Mouse (Mus musculus): ENCODE measurements around the gene Lrrc58. TPM values are rescaled to one million over a fixed set of nuclear protein-coding genes. Genes with fewer than 3 reads are reported as not detected.

The Lrrc58 gene
- polyA plus RNA-seq, 1 experiment from 2014 or later = 41.6 TPM

- no peak overlapping the region for H3K9ac ChIP-seq (ENCODE audit: low read depth, low read length)
- H3K4me1 ChIP-seq (ENCODE audit: control insufficient read depth, insufficient read depth, low read length) = peaks cover 10% of the 10 kb centered on the region
- H3K27me3 ChIP-seq (ENCODE audit: control insufficient read depth, insufficient read depth, low read length) = no peaks in the 10 kb centered on the region
- 79% methylated on average over 5 of the region's 5 CpGs for WGBS (ENCODE audit: insufficient replicate concordance)
- H3K4me3 ChIP-seq (ENCODE audit: low read depth, low read length) = no peak overlapping the region
- ATAC-seq (replicated peaks; ENCODE audit: insufficient number of reproducible peaks, low FRiP score, low TSS enrichment) = no peak
- no peak overlapping the region for H3K27ac ChIP-seq (ENCODE audit: low read depth, low read length)
- H3K36me3 ChIP-seq (ENCODE audit: control insufficient read depth, insufficient read depth, low read length) = no peaks in the 10 kb centered on the region
- no peak overlapping the region for H3K4me2 ChIP-seq
- H3K9me3 ChIP-seq (replicated peaks; ENCODE audit: control insufficient read depth, low read length) = no peaks in the 10 kb centered on the region
Measured at GRCm38 (mm10) chr16:37898790-37899189, 30.6 kb downstream of the Lrrc58 start.

DNA sequence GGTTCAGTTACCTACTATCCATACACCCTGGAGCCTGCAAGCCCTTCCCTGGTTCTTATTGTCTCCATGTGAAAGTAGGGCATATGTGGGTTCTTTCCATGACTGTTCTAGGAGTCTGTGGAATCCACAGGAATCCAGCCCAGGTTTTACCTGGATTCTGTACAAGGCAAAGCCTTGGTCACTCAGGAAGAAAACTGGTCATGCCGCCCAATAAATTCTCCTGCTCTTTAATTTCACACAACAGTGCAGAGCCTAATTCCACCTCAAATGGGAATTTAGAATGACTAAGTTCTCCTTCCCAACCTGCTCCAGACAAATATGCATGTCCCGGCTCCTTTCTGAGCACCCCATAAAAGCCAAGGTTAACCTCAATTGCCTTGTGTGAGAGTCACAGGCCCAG is 31.2 kb downstream of the Lrrc58 start:
- Histone ChIP-seq H3K36me3 (ENCODE audit: control insufficient read depth, insufficient read depth, low read length) (no peaks in the 10 kb centered on the region), H3K9ac (ENCODE audit: low read depth, low read length) (no peak overlapping the region), H3K4me1 (ENCODE audit: control insufficient read depth, insufficient read depth, low read length) (peaks cover 7% of the 10 kb centered on the region), H3K4me3 (ENCODE audit: low read depth, low read length) (no peak overlapping the region), H3K4me2 (no peak overlapping the region), H3K9me3 (replicated peaks; ENCODE audit: control insufficient read depth, low read length) (no peaks in the 10 kb centered on the region), H3K27me3 (ENCODE audit: control insufficient read depth, insufficient read depth, low read length) (no peaks in the 10 kb centered on the region), H3K27ac (ENCODE audit: low read depth, low read length) (no peak overlapping the region)
- WGBS (ENCODE audit: insufficient replicate concordance) = 47% methylated on average over 2 of the region's 2 CpGs
- ATAC-seq (replicated peaks; ENCODE audit: insufficient number of reproducible peaks, low FRiP score, low TSS enrichment) = no peak

GRCm38 (mm10) chr16:37901318-37901717 is 33.1 kb downstream of the Lrrc58 start:
- Histone ChIP-seq H3K4me3 (ENCODE audit: low read depth, low read length) (no peak overlapping the region), H3K9ac (ENCODE audit: low read depth, low read length) (no peak overlapping the region), H3K4me2 (no peak overlapping the region), H3K27me3 (ENCODE audit: control insufficient read depth, insufficient read depth, low read length) (no peaks in the 10 kb centered on the region), H3K4me1 (ENCODE audit: control insufficient read depth, insufficient read depth, low read length) (no peaks in the 10 kb centered on the region), H3K36me3 (ENCODE audit: control insufficient read depth, insufficient read depth, low read length) (no peaks in the 10 kb centered on the region), H3K27ac (ENCODE audit: low read depth, low read length) (no peak overlapping the region), H3K9me3 (replicated peaks; ENCODE audit: control insufficient read depth, low read length) (no peaks in the 10 kb centered on the region)
- ATAC-seq (replicated peaks; ENCODE audit: insufficient number of reproducible peaks, low FRiP score, low TSS enrichment) = no peak
- WGBS (ENCODE audit: insufficient replicate concordance) = 35% methylated on average over 11 of the region's 11 CpGs

GRCm38 (mm10) chr16:37906456-37906855 is 38.3 kb downstream of the Lrrc58 start:
- WGBS (ENCODE audit: insufficient replicate concordance) = 91% methylated on average over 3 of the region's 3 CpGs
- Histone ChIP-seq H3K27me3 (ENCODE audit: control insufficient read depth, insufficient read depth, low read length) (no peaks in the 10 kb centered on the region), H3K4me3 (ENCODE audit: low read depth, low read length) (no peak overlapping the region), H3K9ac (ENCODE audit: low read depth, low read length) (no peak overlapping the region), H3K4me2 (no peak overlapping the region), H3K27ac (ENCODE audit: low read depth, low read length) (no peak overlapping the region), H3K9me3 (replicated peaks; ENCODE audit: control insufficient read depth, low read length) (no peaks in the 10 kb centered on the region), H3K4me1 (ENCODE audit: control insufficient read depth, insufficient read depth, low read length) (no peaks in the 10 kb centered on the region), H3K36me3 (ENCODE audit: control insufficient read depth, insufficient read depth, low read length) (no peaks in the 10 kb centered on the region)
- no peak for ATAC-seq (replicated peaks; ENCODE audit: insufficient number of reproducible peaks, low FRiP score, low TSS enrichment)

DNA sequence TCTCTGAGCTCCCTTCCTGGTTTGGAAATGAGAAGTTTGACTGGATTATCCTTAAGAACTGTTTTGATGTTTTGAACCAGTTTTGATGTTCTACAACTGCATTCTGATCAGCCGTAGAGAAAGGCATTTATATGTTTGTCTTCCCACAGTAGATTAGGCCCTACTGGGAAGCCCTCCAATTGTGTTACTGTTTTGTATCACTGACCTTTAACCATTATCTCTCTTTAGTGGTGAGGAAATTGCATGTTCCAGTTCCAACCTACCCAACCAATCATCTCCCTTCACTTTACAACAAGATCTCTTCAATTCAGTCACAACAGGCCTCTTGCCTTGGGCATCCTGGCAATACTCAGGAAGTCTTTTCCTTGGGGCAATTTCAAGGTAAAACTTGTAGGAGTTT is 42.9 kb downstream of the Lrrc58 start:
- ATAC-seq (replicated peaks; ENCODE audit: insufficient number of reproducible peaks, low FRiP score, low TSS enrichment) = no peak
- Histone ChIP-seq H3K27ac (ENCODE audit: low read depth, low read length) (no peak overlapping the region), H3K4me2 (no peak overlapping the region), H3K36me3 (ENCODE audit: control insufficient read depth, insufficient read depth, low read length) (no peaks in the 10 kb centered on the region), H3K9ac (ENCODE audit: low read depth, low read length) (no peak overlapping the region), H3K27me3 (ENCODE audit: control insufficient read depth, insufficient read depth, low read length) (peaks cover 8% of the 10 kb centered on the region), H3K4me3 (ENCODE audit: low read depth, low read length) (no peak overlapping the region), H3K9me3 (replicated peaks; ENCODE audit: control insufficient read depth, low read length) (no peaks in the 10 kb centered on the region), H3K4me1 (ENCODE audit: control insufficient read depth, insufficient read depth, low read length) (no peaks in the 10 kb centered on the region)
- 57% methylated on average over 1 of the region's 1 CpGs for WGBS (ENCODE audit: insufficient replicate concordance)

DNA sequence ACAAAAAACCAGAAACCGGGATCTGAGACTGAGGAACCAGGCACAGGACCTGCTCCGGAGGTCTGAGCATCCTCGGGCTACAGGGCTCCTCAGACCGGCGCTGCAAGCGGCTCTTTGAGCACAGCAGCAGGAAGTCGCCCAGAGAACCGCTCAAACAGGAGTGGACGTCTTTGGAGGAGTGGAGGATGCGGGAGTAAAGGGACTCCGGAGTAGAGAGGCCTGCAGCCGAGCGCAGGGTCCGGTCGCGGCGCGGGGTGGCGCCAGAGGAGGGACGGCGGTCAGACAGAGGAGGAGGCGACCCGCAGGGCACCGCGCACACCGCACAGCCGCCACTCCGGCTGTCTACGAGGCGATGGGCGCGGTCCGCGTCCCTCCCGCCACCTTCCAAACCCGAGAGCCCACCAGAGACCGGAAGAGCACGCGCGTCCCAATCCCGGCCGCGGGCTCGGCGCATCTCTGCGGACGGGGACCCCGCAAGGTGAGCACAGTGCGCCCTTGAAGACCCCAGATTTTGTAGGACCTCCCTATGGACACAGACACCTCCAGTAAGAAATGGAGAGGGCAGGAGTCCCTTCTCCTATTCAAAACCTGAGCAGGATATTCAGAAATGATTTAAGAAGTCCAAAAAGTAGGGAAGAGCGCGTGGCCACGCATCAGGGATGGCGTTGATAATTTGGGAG is 48.1 kb downstream of the Lrrc58 start, which contains the start of gene Gpr156:
Gpr156 (plus strand) TSS at position 359 of the 680 bp plus-strand sequence.
- Histone ChIP-seq H3K4me3 (ENCODE audit: low read depth, low read length) (peak within 1 kb of the TSS; percentile 46), H3K27me3 (ENCODE audit: control insufficient read depth, insufficient read depth, low read length) (peaks cover 13% of the 10 kb centered on the region), H3K27ac (ENCODE audit: low read depth, low read length) (no peak within 1 kb of the TSS), H3K36me3 (ENCODE audit: control insufficient read depth, insufficient read depth, low read length) (no peaks in the 10 kb centered on the region), H3K9me3 (replicated peaks; ENCODE audit: control insufficient read depth, low read length) (no peaks in the 10 kb centered on the region), H3K4me1 (ENCODE audit: control insufficient read depth, insufficient read depth, low read length) (no peaks in the 10 kb centered on the region), H3K9ac (ENCODE audit: low read depth, low read length) (peak within 1 kb of the TSS; percentile 65), H3K4me2 (peak within 1 kb of the TSS; percentile 70)
- no peak; the same call in 1 of the 2 replicates for ATAC-seq (replicated peaks; ENCODE audit: insufficient number of reproducible peaks, low FRiP score, low TSS enrichment)
- 3% methylated on average over 49 of the region's 53 CpGs for WGBS (ENCODE audit: insufficient replicate concordance)

- no peak for ATAC-seq (replicated peaks; ENCODE audit: insufficient number of reproducible peaks, low FRiP score, low TSS enrichment)
- Histone ChIP-seq H3K9ac (ENCODE audit: low read depth, low read length) (no peak overlapping the region), H3K4me2 (peak overlapping the region; percentile 70), H3K27me3 (ENCODE audit: control insufficient read depth, insufficient read depth, low read length) (peaks cover 13% of the 10 kb centered on the region), H3K4me1 (ENCODE audit: control insufficient read depth, insufficient read depth, low read length) (no peaks in the 10 kb centered on the region), H3K36me3 (ENCODE audit: control insufficient read depth, insufficient read depth, low read length) (no peaks in the 10 kb centered on the region), H3K4me3 (ENCODE audit: low read depth, low read length) (peak overlapping the region; percentile 46; the same call in 1 of the 2 replicates), H3K27ac (ENCODE audit: low read depth, low read length) (no peak overlapping the region), H3K9me3 (replicated peaks; ENCODE audit: control insufficient read depth, low read length) (no peaks in the 10 kb centered on the region)
- 26% methylated on average over 7 of the region's 7 CpGs for WGBS (ENCODE audit: insufficient replicate concordance)
Measured at GRCm38 (mm10) chr16:37916818-37917201, 48.6 kb downstream of the Lrrc58 start.

- ATAC-seq (replicated peaks; ENCODE audit: insufficient number of reproducible peaks, low FRiP score, low TSS enrichment) = no peak
- Histone ChIP-seq H3K27ac (ENCODE audit: low read depth, low read length) (no peak overlapping the region), H3K9me3 (replicated peaks; ENCODE audit: control insufficient read depth, low read length) (no peaks in the 10 kb centered on the region), H3K4me1 (ENCODE audit: control insufficient read depth, insufficient read depth, low read length) (no peaks in the 10 kb centered on the region), H3K4me3 (ENCODE audit: low read depth, low read length) (no peak overlapping the region), H3K36me3 (ENCODE audit: control insufficient read depth, insufficient read depth, low read length) (no peaks in the 10 kb centered on the region), H3K4me2 (no peak overlapping the region), H3K27me3 (ENCODE audit: control insufficient read depth, insufficient read depth, low read length) (peaks cover 13% of the 10 kb centered on the region), H3K9ac (ENCODE audit: low read depth, low read length) (no peak overlapping the region)
- 78% methylated on average over 6 of the region's 6 CpGs for WGBS (ENCODE audit: insufficient replicate concordance)
Measured at GRCm38 (mm10) chr16:37919000-37919399, 50.8 kb downstream of the Lrrc58 start.

- no peak overlapping the region for H3K4me2 ChIP-seq
- no peak for ATAC-seq (replicated peaks; ENCODE audit: insufficient number of reproducible peaks, low FRiP score, low TSS enrichment)
- no peak overlapping the region for H3K27ac ChIP-seq (ENCODE audit: low read depth, low read length)
- WGBS (ENCODE audit: insufficient replicate concordance) = 62% methylated on average over 8 of the region's 8 CpGs
- no peak overlapping the region for H3K4me3 ChIP-seq (ENCODE audit: low read depth, low read length)
- H3K4me1 ChIP-seq (ENCODE audit: control insufficient read depth, insufficient read depth, low read length) = 0 out of 2 replicates have a peak, but pooled peaks cover under 1% of the 10 kb centered on the region
- H3K36me3 ChIP-seq (ENCODE audit: control insufficient read depth, insufficient read depth, low read length) = no peaks in the 10 kb centered on the region
- H3K9me3 ChIP-seq (replicated peaks; ENCODE audit: control insufficient read depth, low read length) = no peaks in the 10 kb centered on the region
- peaks cover 6% of the 10 kb centered on the region; the same call in 1 of the 2 replicates for H3K27me3 ChIP-seq (ENCODE audit: control insufficient read depth, insufficient read depth, low read length)
- no peak overlapping the region for H3K9ac ChIP-seq (ENCODE audit: low read depth, low read length)
Measured at GRCm38 (mm10) chr16:37920842-37921409, 52.7 kb downstream of the Lrrc58 start.

Data from heart, embryonic 11.5 days (tissue).